Mouse (Mus musculus) forebrain, embryonic 11.5 days (tissue): ENCODE data around the gene Pik3r1. TPM values are rescaled to one million over a fixed set of nuclear protein-coding genes. Genes with fewer than 3 reads are reported as not detected.

ENCODE experiments used
- ATAC-seq: fragments of 200-750 bp; cut with Nextera tagmentation; replicated peaks from 2 replicates; pipeline ENCODE4 v1.8.0; 2017; ENCODE audit warnings: moderate TSS enrichment; ENCODE audit not compliant: low FRiP score
- DNase-seq: peaks from one replicate; pipeline ENCODE4 v3.0.0-alpha.2; 2017; ENCODE audit warnings: low spot score
- H3K27ac ChIP-seq: fragments of 300-500 bp; sonication (generic); 2 replicates; pipeline ENCODE4 v1.5.1; 2014; ENCODE audit warnings: low read depth, low read length
- H3K27me3 ChIP-seq: fragments of 300-500 bp; sonication (generic); 2 replicates; pipeline ENCODE4 v1.6.1; 2014; ENCODE audit warnings: mild to moderate bottlenecking, low read length, mixed read lengths; ENCODE audit not compliant: control insufficient read depth, insufficient read depth
- H3K36me3 ChIP-seq: fragments of 300-500 bp; sonication (generic); 2 replicates; pipeline ENCODE4 v1.6.1; 2014; ENCODE audit warnings: mild to moderate bottlenecking, low read length, moderate library complexity, mixed read lengths; ENCODE audit not compliant: control insufficient read depth, insufficient read depth
- H3K4me1 ChIP-seq: fragments of 300-500 bp; sonication (generic); replicated peaks from 2 replicates; pipeline ENCODE4 v1.6.1; 2014; ENCODE audit warnings: low read length, mixed read lengths; ENCODE audit not compliant: control insufficient read depth, insufficient read depth
- H3K4me2 ChIP-seq: fragments of 300-500 bp; sonication (generic); 2 replicates; pipeline ENCODE4 v1.6.1; 2014; ENCODE audit warnings: low read depth, mild to moderate bottlenecking, low read length, moderate library complexity, mixed read lengths; ENCODE audit not compliant: severe bottlenecking
- H3K4me3 ChIP-seq: fragments of 300-500 bp; sonication (generic); 2 replicates; pipeline ENCODE4 v1.5.1; 2014; ENCODE audit warnings: low read depth, low read length
- H3K9ac ChIP-seq: fragments of 300-500 bp; sonication (generic); 2 replicates; pipeline ENCODE4 v1.6.1; 2014; ENCODE audit warnings: low read length
- H3K9me3 ChIP-seq: fragments of 300-500 bp; sonication (generic); 2 replicates; pipeline ENCODE4 v1.6.1; 2016; ENCODE audit warnings: low read length, mixed read lengths; ENCODE audit not compliant: control insufficient read depth
- WGBS: fragments of 180-500 bp; shearing (Covaris S2); extraction: QIAGEN DNeasy Blood & Tissue Kit; methylation state at CpG from one replicate; pipeline ENCODE4 v1.1.7; 2014; 5-methylcytosine and 5-hydroxymethylcytosine counted together
- polyA plus RNA-seq: library from polyadenylated mRNA; unstranded; fragments of >200 nt; fragmentation: Nextera tagmentation; extraction: Ambion mirVana; gene quantifications from 2 replicates; pipeline ENCODE4 v1.2.1, GENCODE M21; 2014

Gene Pik3r1
- polyA plus RNA-seq, 1 experiment from 2014 or later = 18.3 TPM

GRCm38 (mm10) chr13:101686256-101686655, 81.8 kb downstream of the Pik3r1 start:
- Histone ChIP-seq H3K4me2 (no peak overlapping the region), H3K27ac (no peak overlapping the region), H3K36me3 (no peaks in the 10 kb centered on the region; the same call in 1 of the 2 replicates), H3K9me3 (no peaks in the 10 kb centered on the region), H3K27me3 (no peaks in the 10 kb centered on the region), H3K9ac (no peak overlapping the region), H3K4me3 (no peak overlapping the region), H3K4me1 (no peaks in the 10 kb centered on the region)
- DNase-seq (no peak), ATAC-seq (no peak)
- WGBS = 93% methylated on average over 13 of the region's 13 CpGs

GRCm38 (mm10) chr13:101684706-101685105, 83.3 kb downstream of the Pik3r1 start:
- H3K9ac ChIP-seq = no peak overlapping the region
- ATAC-seq (no peak), DNase-seq (no peak)
- no peaks in the 10 kb centered on the region for H3K27me3 ChIP-seq
- no peaks in the 10 kb centered on the region; the same call in 1 of the 2 replicates for H3K36me3 ChIP-seq
- H3K4me3 ChIP-seq = no peak overlapping the region
- H3K4me2 ChIP-seq = no peak overlapping the region
- H3K4me1 ChIP-seq = no peaks in the 10 kb centered on the region
- WGBS = 90% methylated on average over 14 of the region's 14 CpGs
- H3K27ac ChIP-seq = no peak overlapping the region
- H3K9me3 ChIP-seq = no peaks in the 10 kb centered on the region

- no peak for ATAC-seq
- no peak overlapping the region for H3K27ac ChIP-seq
- WGBS = 90% methylated on average over 4 of the region's 4 CpGs
These were observed 85.6 kb downstream of the Pik3r1 start for GRCm38 (mm10) chr13:101682378-101682777.

GRCm38 (mm10) chr13:101680083-101680482, 87.9 kb downstream of the Pik3r1 start:
- Histone ChIP-seq H3K4me3 (no peak overlapping the region), H3K27ac (no peak overlapping the region), H3K9ac (no peak overlapping the region), H3K4me2 (no peak overlapping the region), H3K4me1 (no peaks in the 10 kb centered on the region), H3K9me3 (no peaks in the 10 kb centered on the region), H3K27me3 (no peaks in the 10 kb centered on the region), H3K36me3 (no peaks in the 10 kb centered on the region; the same call in 1 of the 2 replicates)
- DNase-seq = no peak
- no peak for ATAC-seq
- WGBS = 85% methylated on average over 1 of the region's 1 CpGs

More at GRCm38 (mm10) chr13:101682378-101682777, 85.6 kb downstream of the Pik3r1 start:
- H3K27me3 ChIP-seq = no peaks in the 10 kb centered on the region
- H3K9me3 ChIP-seq = no peaks in the 10 kb centered on the region
- H3K9ac ChIP-seq = no peak overlapping the region
- H3K4me2 ChIP-seq = no peak overlapping the region
- H3K36me3 ChIP-seq = no peaks in the 10 kb centered on the region; the same call in 1 of the 2 replicates
- no peaks in the 10 kb centered on the region for H3K4me1 ChIP-seq
- no peak for DNase-seq
- no peak overlapping the region for H3K4me3 ChIP-seq

GRCm38 (mm10) chr13:101678984-101679383, 89.0 kb downstream of the Pik3r1 start:
- ATAC-seq = no peak
- H3K27ac ChIP-seq = no peak overlapping the region
- no peak for DNase-seq
- no peaks in the 10 kb centered on the region for H3K9me3 ChIP-seq
- H3K36me3 ChIP-seq = no peaks in the 10 kb centered on the region
- no peaks in the 10 kb centered on the region for H3K4me1 ChIP-seq
- H3K4me2 ChIP-seq = no peak overlapping the region
- 87% methylated on average over 1 of the region's 1 CpGs for WGBS
- H3K4me3 ChIP-seq = no peak overlapping the region
- no peak overlapping the region for H3K9ac ChIP-seq
- H3K27me3 ChIP-seq = no peaks in the 10 kb centered on the region

GRCm38 (mm10) chr13:101678036-101678435, 90.0 kb downstream of the Pik3r1 start:
- Histone ChIP-seq H3K9ac (no peak overlapping the region), H3K4me3 (no peak overlapping the region), H3K4me2 (no peak overlapping the region), H3K4me1 (no peaks in the 10 kb centered on the region), H3K9me3 (no peaks in the 10 kb centered on the region), H3K36me3 (no peaks in the 10 kb centered on the region), H3K27me3 (no peaks in the 10 kb centered on the region), H3K27ac (no peak overlapping the region)
- 86% methylated on average over 4 of the region's 4 CpGs for WGBS
- DNase-seq = no peak
- ATAC-seq = no peak

- Histone ChIP-seq H3K9me3 (no peaks in the 10 kb centered on the region), H3K36me3 (no peaks in the 10 kb centered on the region)
These were observed 94.1 kb downstream of the Pik3r1 start for GRCm38 (mm10) chr13:101673876-101674275.

GRCm38 (mm10) chr13:101668859-101669258, 99.2 kb downstream of the Pik3r1 start:
- Histone ChIP-seq H3K9me3 (no peaks in the 10 kb centered on the region), H3K27ac (no peak overlapping the region), H3K27me3 (no peaks in the 10 kb centered on the region), H3K4me3 (no peak overlapping the region), H3K4me2 (no peak overlapping the region), H3K4me1 (no peaks in the 10 kb centered on the region), H3K36me3 (no peaks in the 10 kb centered on the region), H3K9ac (no peak overlapping the region)
- 42% methylated on average over 3 of the region's 3 CpGs for WGBS
- DNase-seq (no peak), ATAC-seq (no peak)

More at GRCm38 (mm10) chr13:101673876-101674275, 94.1 kb downstream of the Pik3r1 start:
- no peak for DNase-seq
- Histone ChIP-seq H3K4me1 (no peaks in the 10 kb centered on the region), H3K27me3 (no peaks in the 10 kb centered on the region), H3K9ac (no peak overlapping the region), H3K4me2 (no peak overlapping the region), H3K27ac (no peak overlapping the region), H3K4me3 (no peak overlapping the region)
- no peak for ATAC-seq
- 89% methylated on average over 3 of the region's 3 CpGs for WGBS

- Histone ChIP-seq H3K27me3 (no peaks in the 10 kb centered on the region), H3K4me2 (no peak overlapping the region), H3K9me3 (no peaks in the 10 kb centered on the region), H3K4me3 (no peak overlapping the region), H3K27ac (no peak overlapping the region), H3K36me3 (no peaks in the 10 kb centered on the region), H3K4me1 (no peaks in the 10 kb centered on the region), H3K9ac (no peak overlapping the region)
- no peak for DNase-seq
- 82% methylated on average over 5 of the region's 5 CpGs for WGBS
- no peak for ATAC-seq
These were observed 104.0 kb downstream of the Pik3r1 start for GRCm38 (mm10) chr13:101664010-101664409.
